Mouse (Mus musculus): Measurements from ENCODE around the gene Slc16a6. TPM values are rescaled to one million over a fixed set of nuclear protein-coding genes. Genes with fewer than 3 reads are reported as not detected.

Slc16a6 gene
- total RNA-seq, 2 experiments from 2014 or later = 9.6 to 11.4 TPM

DNA sequence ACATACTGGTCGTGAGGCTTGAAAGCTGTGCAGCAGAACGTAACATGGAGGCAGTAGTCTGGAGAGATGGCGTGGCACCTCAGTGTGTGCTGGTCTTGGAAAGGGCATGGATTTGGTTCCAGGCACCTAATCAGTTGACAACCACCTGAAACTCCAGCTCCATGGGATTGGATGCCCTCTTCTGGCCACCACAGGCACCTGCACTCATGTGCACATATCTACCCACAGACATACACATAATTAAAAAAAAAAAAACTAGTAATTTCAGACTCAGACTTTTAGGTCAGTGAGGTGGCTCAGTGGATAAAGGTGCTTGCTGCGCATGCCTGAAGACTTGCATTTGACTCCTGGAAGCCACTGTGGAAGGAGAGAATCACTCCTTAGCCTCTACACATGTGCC lies 51.1 kb downstream of the Slc16a6 start:
- intact Hi-C loops (cut with DNase I) = loop anchor here (5.0 kb wide), 1 partner anchor 90 kb away; no protein-coding TSS in a partner anchor
- DNase-seq (ENCODE audit: low spot score in 2 of 2) = no peak

DNA sequence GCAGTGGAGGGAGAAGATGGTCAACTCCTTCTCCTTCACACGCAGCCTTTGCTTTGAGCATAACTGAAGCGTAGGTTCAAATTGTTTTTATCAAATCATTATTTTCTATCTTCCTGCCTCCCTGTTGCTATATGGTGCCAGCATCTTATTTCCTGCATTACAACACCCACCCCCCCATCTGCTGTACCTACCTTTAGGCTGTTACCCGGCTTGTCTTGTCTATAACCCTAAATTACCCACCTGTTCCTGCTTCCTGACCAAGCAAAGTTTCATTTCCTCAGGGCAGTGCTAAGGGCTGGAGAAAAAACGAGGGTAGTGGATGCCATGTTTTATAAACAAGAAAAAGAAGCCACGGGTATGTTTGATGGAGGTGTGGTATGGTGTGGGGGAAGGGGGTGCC lies 52.2 kb downstream of the Slc16a6 start:
- intact Hi-C loops (cut with DNase I) = loop anchor here (5.0 kb wide), 1 partner anchor 89 kb away; no protein-coding TSS in a partner anchor
- DNase-seq (ENCODE audit: low spot score in 2 of 2) = no peak

DNA sequence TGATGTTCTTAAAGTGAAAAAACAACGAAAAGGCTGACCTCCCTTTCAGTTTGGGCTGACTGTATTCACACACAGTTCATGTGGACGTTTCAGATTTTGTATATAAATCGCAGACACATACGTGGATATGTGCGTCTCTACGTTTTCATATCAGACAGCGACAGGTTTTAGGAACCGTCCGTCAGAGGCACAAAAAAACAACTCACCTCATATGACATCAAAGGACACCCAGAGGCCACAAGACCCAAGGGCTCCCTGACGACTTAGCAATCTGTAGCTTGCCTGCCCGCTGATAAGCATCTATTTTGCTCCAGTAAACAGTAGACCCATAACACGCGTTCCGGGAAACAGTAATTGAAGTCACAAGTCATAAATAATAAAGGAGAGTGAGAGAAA lies 52.8 kb downstream of the Slc16a6 start:
- intact Hi-C loops (cut with DNase I) = loop anchor here (5.0 kb wide), 1 partner anchor 88 kb away; no protein-coding TSS in a partner anchor
- DNase-seq (ENCODE audit: low spot score in 2 of 2) = no peak

DNA sequence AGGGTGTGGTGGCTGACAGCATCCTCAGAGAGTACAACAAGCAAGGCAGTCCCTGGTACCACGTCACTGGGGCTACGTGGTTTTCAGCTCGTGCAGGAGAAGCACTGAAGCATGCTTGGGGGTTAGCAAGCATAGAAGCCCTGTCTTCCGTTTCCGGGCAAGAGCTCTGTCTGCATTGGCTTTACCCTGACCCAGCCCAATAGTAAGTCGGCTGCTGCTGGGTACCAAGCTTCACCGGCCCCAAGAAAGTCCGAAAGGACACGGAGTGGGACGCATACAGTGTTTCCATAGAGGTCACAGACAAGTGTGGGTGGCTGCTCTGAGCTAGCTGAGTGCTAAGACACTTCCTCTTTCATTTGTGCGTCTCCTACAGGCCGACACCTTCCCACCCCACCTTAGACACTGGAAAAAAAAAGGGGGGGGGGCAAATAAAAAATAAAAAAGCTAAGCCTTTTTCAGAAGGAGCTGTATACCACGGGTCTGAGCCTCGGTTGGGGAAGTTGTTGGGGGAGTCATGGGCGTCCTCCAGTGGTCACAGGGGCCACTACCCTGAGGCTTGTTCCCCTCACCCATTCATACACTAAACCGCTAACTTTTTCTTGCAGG lies 53.3 kb downstream of the Slc16a6 start:
- intact Hi-C loops (cut with DNase I) = loop anchor here (5.0 kb wide), 1 partner anchor 88 kb away; no protein-coding TSS in a partner anchor
- no peak for DNase-seq (ENCODE audit: low spot score in 2 of 2)

GRCm38 (mm10) chr11:109419461-109419860 lies 53.9 kb downstream of the Slc16a6 start:
- intact Hi-C loops (cut with DNase I) = no loop called here

DNA sequence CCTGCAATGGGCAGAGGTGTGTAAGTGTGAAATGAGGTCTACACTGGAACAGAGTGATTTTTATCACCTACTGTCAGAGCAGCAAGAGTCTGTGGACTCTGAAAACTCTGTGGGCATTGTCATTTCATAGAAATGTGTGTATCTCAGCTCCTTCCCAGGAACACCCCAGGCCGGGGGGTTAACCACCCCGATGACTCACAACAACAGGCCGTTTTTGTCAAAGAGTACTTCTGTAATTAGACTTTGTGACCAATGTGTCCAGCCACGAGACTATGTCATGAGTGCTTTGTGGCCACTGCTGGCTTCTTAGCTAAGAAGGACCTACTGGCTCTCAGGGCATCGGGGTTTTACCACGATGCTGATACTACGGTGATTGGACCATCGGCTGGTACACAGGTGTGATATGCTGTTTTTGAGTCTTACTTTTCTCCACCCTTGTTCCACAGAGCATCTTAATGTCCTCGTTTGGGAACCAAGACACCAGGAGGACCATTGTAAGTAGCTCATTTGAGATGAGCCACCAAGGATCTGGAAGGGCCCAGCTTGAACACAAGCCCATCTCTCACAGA lies 55.8 kb downstream of the Slc16a6 start:
- DNase-seq (ENCODE audit: low spot score in 2 of 2) = no peak
- intact Hi-C loops (cut with DNase I) = no loop called here

More at GRCm38 (mm10) chr11:109419461-109419860, 53.9 kb downstream of the Slc16a6 start:
- no peak for DNase-seq (ENCODE audit: low spot score in 2 of 2)

DNA sequence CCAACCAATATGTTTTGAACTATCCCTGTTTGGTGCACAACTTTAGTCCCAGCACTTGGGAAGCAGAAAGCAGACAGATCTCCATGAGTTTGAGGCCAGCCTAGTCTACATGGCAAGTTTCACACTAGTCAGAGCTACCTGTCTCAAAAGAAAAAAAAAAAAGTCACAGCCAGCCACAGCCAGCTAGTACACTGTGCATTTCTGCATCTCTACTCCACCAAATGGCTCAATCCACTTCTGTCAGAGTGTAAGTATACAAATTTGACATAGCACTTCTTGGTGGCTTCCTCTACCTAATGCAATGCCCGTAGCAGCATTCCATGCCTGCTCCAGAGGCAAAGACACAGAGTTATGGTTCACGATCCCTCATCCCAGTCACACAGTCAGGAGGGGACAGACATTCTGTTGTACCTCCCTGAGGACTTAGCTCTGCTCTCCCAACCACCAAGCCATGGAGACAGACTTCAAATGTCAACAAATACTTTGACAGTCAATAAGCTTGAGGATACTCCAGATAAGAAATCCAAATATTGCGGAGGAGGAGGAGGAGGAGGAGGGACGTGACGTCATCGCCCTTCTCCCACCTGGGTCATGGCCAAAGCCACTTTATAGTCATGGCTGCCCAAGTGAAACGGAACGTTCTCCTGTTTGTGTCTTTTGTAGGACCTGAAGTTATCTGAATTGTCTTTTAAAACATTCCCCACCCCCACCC lies 56.5 kb downstream of the Slc16a6 start:
- intact Hi-C loops (cut with DNase I) = no loop called here
- no peak for DNase-seq (ENCODE audit: low spot score in 2 of 2)

DNA sequence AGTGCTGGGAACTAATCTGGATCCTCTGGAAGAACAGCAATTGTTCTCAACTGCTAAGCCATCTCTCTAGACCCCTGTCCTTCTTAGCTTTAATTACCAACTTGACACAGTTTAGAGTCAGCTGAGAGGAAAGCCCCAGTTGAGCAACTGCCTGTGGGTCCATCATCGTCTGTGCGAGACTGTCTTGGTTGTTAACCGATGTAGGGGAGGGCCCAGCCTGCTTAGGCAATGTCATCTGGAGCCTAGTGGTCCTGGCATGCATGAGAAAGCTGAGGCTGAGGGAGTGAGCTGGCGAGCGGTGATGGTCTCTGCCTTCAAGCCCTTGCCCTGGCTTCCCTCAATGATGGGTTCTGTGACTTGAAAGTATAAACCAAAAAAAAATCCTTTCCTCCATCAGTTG lies 58.6 kb downstream of the Slc16a6 start:
- no peak for DNase-seq (ENCODE audit: low spot score in 2 of 2)
- intact Hi-C loops (cut with DNase I) = no loop called here

- DNase-seq (ENCODE audit: low spot score in 2 of 2) = no peak
- intact Hi-C loops (cut with DNase I) = no loop called here
These were observed 59.8 kb downstream of the Slc16a6 start, which contains the start of gene 9930022D16Rik for GRCm38 (mm10) chr11:109413617-109414016. TSS of gene 9930022D16Rik (plus strand) at chr11:109413917.

DNA sequence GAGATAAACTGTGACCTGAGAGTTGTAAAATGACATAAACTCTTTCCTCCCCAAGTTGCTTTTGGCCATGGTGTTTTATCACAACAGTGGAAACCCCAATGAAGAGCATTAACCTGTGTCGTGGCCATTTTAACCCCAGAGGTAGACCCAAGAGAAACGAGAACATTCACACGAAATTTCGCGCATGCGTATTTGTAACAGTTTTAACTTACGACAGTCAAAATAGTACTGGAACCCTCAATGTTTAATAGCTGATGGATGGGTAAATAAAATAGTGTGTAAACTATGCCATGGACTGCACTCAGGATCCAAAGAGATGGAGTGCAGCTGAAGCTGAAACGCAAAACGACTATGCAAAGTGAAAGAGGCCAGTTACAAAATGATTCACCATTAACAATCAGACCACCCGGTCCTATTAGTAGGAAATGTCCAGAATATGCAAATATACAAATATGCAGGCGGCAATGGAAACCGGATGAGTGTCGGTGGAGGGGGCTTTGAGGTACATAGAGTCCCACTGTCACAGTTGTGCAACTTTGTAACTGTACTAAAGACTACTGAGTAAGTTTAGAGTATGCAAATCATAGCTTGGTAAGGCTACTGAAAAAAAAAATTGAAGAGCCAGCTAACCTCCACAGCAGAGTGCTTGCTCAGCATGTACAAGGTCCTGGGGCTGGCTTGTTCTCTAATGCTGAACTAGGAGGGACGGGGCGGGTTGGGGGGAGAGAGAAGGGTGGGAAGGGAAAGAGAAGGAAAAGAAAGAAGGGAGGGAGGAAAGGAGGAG lies 63.0 kb downstream of the Slc16a6 start:
- intact Hi-C loops (cut with DNase I) = no loop called here
- DNase-seq (ENCODE audit: low spot score in 2 of 2) = no peak

- intact Hi-C loops (cut with DNase I) = no loop called here
- DNase-seq (ENCODE audit: low spot score in 2 of 2) = no peak
These were observed 67.0 kb downstream of the Slc16a6 start for GRCm38 (mm10) chr11:109406431-109406830.

Small RNA genes within 50 kb of the gene (microRNA-seq; reads per million reads assigned to microRNA genes)
- gene Gm25540 = 0 reads per million in 2 experiments

Other genes with a start within 250 kb of the Slc16a6 start
- gene Rgs9, start 175.5 kb downstream of the Slc16a6 start, total RNA-seq (2021) = 10 to 100 TPM; 17.6 to 31.9 TPM
- 10 to 100 TPM; 41.8 to 45.6 TPM for gene Gna13, start 110.8 kb downstream of the Slc16a6 start, total RNA-seq (2021)
- gene 9930022D16Rik, start 59.7 kb downstream of the Slc16a6 start, total RNA-seq (2021) = not detected
- gene Amz2, start 47.7 kb downstream of the Slc16a6 start, total RNA-seq (2021) = 10 to 100 TPM; 61.9 to 62.2 TPM
- gene Arsg, start 224 bp downstream of the Slc16a6 start, total RNA-seq (2021) = 1 to 10 TPM; 5.9 to 7.1 TPM
- gene Wipi1, start 138.4 kb upstream of the Slc16a6 start, total RNA-seq (2021) = 10 to 100 TPM; 21.8 to 22.2 TPM
- gene Prkar1a, start 175.8 kb upstream of the Slc16a6 start, total RNA-seq (2021) = 100 to 1,000 TPM; 470 to 506 TPM
- 10 to 100 TPM; 17.1 to 19.1 TPM for gene Fam20a, start 248.7 kb upstream of the Slc16a6 start, total RNA-seq (2021)

All from left cerebral cortex, postnatal 14 days (tissue).